In the genomic region with DNA sequence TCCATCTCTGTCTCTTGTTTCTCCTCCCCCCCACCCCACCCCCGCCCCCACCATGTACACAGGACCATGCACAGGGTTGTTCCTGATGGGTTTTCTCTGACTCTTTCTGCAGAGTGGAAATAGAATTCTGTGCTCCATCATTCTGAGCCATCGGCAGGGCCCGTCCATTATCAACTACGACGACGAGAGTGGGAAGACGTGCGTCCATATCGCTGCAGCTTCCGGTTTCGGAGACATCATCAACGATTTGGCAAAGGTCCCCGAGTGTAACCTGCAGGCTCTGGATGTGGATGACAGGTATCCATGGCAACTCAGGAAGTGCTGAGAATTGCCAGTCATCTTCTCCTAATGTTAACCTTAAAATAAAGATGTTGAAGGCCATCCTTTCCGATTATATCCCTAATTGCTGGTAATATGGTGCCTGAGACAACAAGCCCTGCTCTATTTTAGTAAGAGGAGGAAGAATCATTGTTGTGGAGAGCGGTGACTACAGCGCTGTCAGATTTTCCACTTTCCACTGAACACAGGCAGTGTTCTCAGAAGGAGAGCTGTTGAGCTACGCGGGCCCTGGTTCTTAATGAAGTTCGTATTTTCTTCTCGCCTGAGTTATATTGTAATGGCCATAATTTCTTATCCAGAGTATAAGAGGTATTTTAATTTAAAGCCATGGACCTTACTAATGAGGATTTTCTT, we compare ENCODE assay signal across 20 mouse cellular contexts.
DNase-seq lines count a peak whose midpoint lies in the region; ATAC-seq lines count a peak whose summit lies in the region.
"Had no signal": no experiment of that assay in that cellular context is flagged by ENCODE, and none has a peak within 500 bp of the region (broad histone marks: within the 10 kb centered on the region; RNA-seq: fewer than 3 reads in every experiment).

No protein-coding gene starts in this region.

- H3K9me3 ChIP-seq in forebrain, embryonic 14.5 days (replicated peaks; ENCODE audit: control insufficient read depth, low read length): no peaks in the 10 kb centered on the region
- no peaks in the 10 kb centered on the region for H3K9me3 ChIP-seq in forebrain, embryonic 16.5 days (ENCODE audit: control insufficient read depth, low read length)
- H3K9me3 ChIP-seq in heart, embryonic 14.5 days (ENCODE audit: control insufficient read depth, low read length): no peaks in the 10 kb centered on the region
- H3K9me3 ChIP-seq: embryonic facial prominence, embryonic 10.5 days; forebrain, embryonic 15.5 days; G1E; heart, embryonic 15.5 days; hindbrain, embryonic 10.5 days had no signal

- DNase-seq in forebrain, embryonic 14.5 days (ENCODE audit: low spot score): peak; percentile 11
- DNase-seq in heart, postnatal 14 days: no peak
- DNase-seq in brain, adult 2 months (ENCODE audit: low read depth, low spot score): peak; percentile 16
- DNase-seq in splenic B cell, adult 2 months (ENCODE audit: low read depth, low spot score): peak; percentile 30
- no peak for DNase-seq in left cerebral cortex, postnatal 10 days (ENCODE audit: extremely low spot score in 1 of 2, low spot score in 2 of 2)
- DNase-seq: adrenal gland, postnatal 14 days; cerebellum, adult 2 months; cerebellum, postnatal 10 days; gastrocnemius, postnatal 36 days; kidney, adult 8-10 months had no signal

- no peak overlapping the region for H3K4me2 ChIP-seq in forebrain, embryonic 14.5 days (ENCODE audit: low read length)
- H3K4me2 ChIP-seq in forebrain, embryonic 16.5 days (ENCODE audit: low read length): no peak overlapping the region
- H3K4me2 ChIP-seq in heart, embryonic 14.5 days (ENCODE audit: low read length): no peak overlapping the region
- H3K4me2 ChIP-seq: forebrain, embryonic 15.5 days; heart, embryonic 15.5 days; hindbrain, embryonic 14.5 days had no signal

- H3K36me3 ChIP-seq in forebrain, embryonic 14.5 days (ENCODE audit: control insufficient read depth, insufficient read depth, low read length): no peaks in the 10 kb centered on the region
- no peaks in the 10 kb centered on the region for H3K36me3 ChIP-seq in forebrain, embryonic 16.5 days (ENCODE audit: control insufficient read depth, insufficient read depth)
- H3K36me3 ChIP-seq in heart, embryonic 14.5 days (ENCODE audit: control insufficient read depth, insufficient read depth, low read length): no peaks in the 10 kb centered on the region
- no peaks in the 10 kb centered on the region for H3K36me3 ChIP-seq in splenic B cell, adult 2 months (ENCODE audit: control insufficient read depth, insufficient read depth, low read length, poor library complexity, severe bottlenecking)
- H3K36me3 ChIP-seq: embryonic facial prominence, embryonic 10.5 days; forebrain, embryonic 15.5 days; G1E; heart, embryonic 15.5 days; hindbrain, embryonic 10.5 days had no signal

- intact Hi-C loops in heart, postnatal 14 days (cut with DNase I): no loop called here
- intact Hi-C loops in left cerebral cortex, postnatal 10 days (cut with DNase I): no loop called here

- H3K27ac ChIP-seq in forebrain, embryonic 14.5 days (ENCODE audit: low read depth, low read length): no peak overlapping the region
- no peak overlapping the region for H3K27ac ChIP-seq in forebrain, embryonic 16.5 days (ENCODE audit: low read length)
- no peak overlapping the region for H3K27ac ChIP-seq in heart, embryonic 14.5 days (replicated peaks in 1 of 2; ENCODE audit: control insufficient read depth in 1 of 2, insufficient read depth in 1 of 2, low read depth in 2 of 2, low read length in 2 of 2)
- H3K27ac ChIP-seq: embryonic facial prominence, embryonic 10.5 days; forebrain, embryonic 15.5 days; heart, embryonic 15.5 days; hindbrain, embryonic 10.5 days; hindbrain, embryonic 14.5 days had no signal

- peaks cover 11% of the 10 kb centered on the region for H3K4me1 ChIP-seq in forebrain, embryonic 14.5 days (ENCODE audit: control insufficient read depth, insufficient read depth, low read length)
- peaks cover 9% of the 10 kb centered on the region for H3K4me1 ChIP-seq in forebrain, embryonic 16.5 days (replicated peaks; ENCODE audit: control insufficient read depth, insufficient read depth, low read length)
- H3K4me1 ChIP-seq in heart, embryonic 14.5 days (ENCODE audit: control insufficient read depth in 2 of 2, insufficient read depth in 2 of 2, low read length in 2 of 2): peaks cover 12 to 17% of the 10 kb centered on the region in 2 experiments

- H3K4me3 ChIP-seq in forebrain, embryonic 14.5 days (ENCODE audit: low read depth, low read length): no peak overlapping the region
- no peak overlapping the region for H3K4me3 ChIP-seq in forebrain, embryonic 16.5 days (replicated peaks; ENCODE audit: low read length)
- H3K4me3 ChIP-seq in heart, embryonic 14.5 days (ENCODE audit: control insufficient read depth in 1 of 2, insufficient read depth in 1 of 2, low read depth in 1 of 2, low read length in 2 of 2): no peak overlapping the region
- H3K4me3 ChIP-seq: embryonic facial prominence, embryonic 10.5 days; forebrain, embryonic 15.5 days; heart, embryonic 15.5 days; hindbrain, embryonic 10.5 days had no signal

- H3K9ac ChIP-seq in forebrain, embryonic 14.5 days (ENCODE audit: low read length): no peak overlapping the region
- H3K9ac ChIP-seq in forebrain, embryonic 16.5 days (replicated peaks; ENCODE audit: low read depth, low read length): no peak overlapping the region
- no peak overlapping the region for H3K9ac ChIP-seq in heart, embryonic 14.5 days (ENCODE audit: low read length)
- H3K9ac ChIP-seq: forebrain, embryonic 15.5 days; heart, embryonic 15.5 days; hindbrain, embryonic 14.5 days had no signal

- 77% methylated on average over 20 of the region's 20 CpGs for WGBS in forebrain, embryonic 14.5 days
- 74% methylated on average over 20 of the region's 20 CpGs for WGBS in forebrain, embryonic 16.5 days
- WGBS in heart, embryonic 14.5 days: 59% methylated on average over 20 of the region's 20 CpGs

- ATAC-seq in forebrain, embryonic 14.5 days: no peak
- no peak for ATAC-seq in forebrain, embryonic 16.5 days
- 0 out of 2 replicates have a peak, but pooled peaks have one; percentile 60 for ATAC-seq in heart, embryonic 14.5 days (ENCODE audit: insufficient number of reproducible peaks, insufficient read depth, low FRiP score, low read depth)
- ATAC-seq in monocyte, adult 5-6 weeks (replicated peaks; ENCODE audit: insufficient number of reproducible peaks, low FRiP score, low TSS enrichment, poor library complexity, severe bottlenecking): no peak
- ATAC-seq: forebrain, embryonic 15.5 days; intestine, postnatal 0 days had no signal

- H3K27me3 ChIP-seq in forebrain, embryonic 14.5 days (replicated peaks; ENCODE audit: control insufficient read depth, insufficient read depth, low read length): no peaks in the 10 kb centered on the region
- no peaks in the 10 kb centered on the region for H3K27me3 ChIP-seq in forebrain, embryonic 16.5 days (replicated peaks; ENCODE audit: control insufficient read depth, insufficient read depth, low read length)
- no peaks in the 10 kb centered on the region for H3K27me3 ChIP-seq in heart, embryonic 14.5 days (ENCODE audit: control insufficient read depth, insufficient read depth, low read length)
- no peaks in the 10 kb centered on the region for H3K27me3 ChIP-seq in splenic B cell, adult 2 months (ENCODE audit: control insufficient read depth, insufficient read depth, low read length, poor library complexity, severe bottlenecking)
- H3K27me3 ChIP-seq: forebrain, embryonic 15.5 days; heart, embryonic 15.5 days had no signal

Comparison
In these comparisons a context has a peak if more than half of its experiments do, and no peak if none do; other contexts are left out.
1. DNase-seq: peak in forebrain, embryonic 14.5 days (single experiment), brain, adult 2 months (single experiment) and splenic B cell, adult 2 months (single experiment); none in heart, postnatal 14 days (0 of 2) and left cerebral cortex, postnatal 10 days (0 of 2).